ENCODE assay signal across 21 mouse cellular contexts in genomic region chr11:17268801-17269200, GRCm38 (mm10). TPM values are rescaled to one million over a fixed set of nuclear protein-coding genes. Genes with fewer than 3 reads are reported as not detected.
A peak's percentile ranks its signal among the peaks of the same experiment; 100 is the strongest.
DNase-seq lines count a peak whose midpoint lies in the region; ATAC-seq and TF ChIP-seq lines count a peak whose summit lies in the region.
"Had no signal": no experiment of that assay in that cellular context is flagged by ENCODE, and none has a peak within 500 bp of the region (broad histone marks: within the 10 kb centered on the region; RNA-seq: fewer than 3 reads in every experiment).

No protein-coding gene starts in this region.

- H3K9ac ChIP-seq in lung, embryonic 14.5 days: no peak overlapping the region
- no peak overlapping the region for H3K9ac ChIP-seq in midbrain, embryonic 11.5 days (ENCODE audit: low read length)
- H3K9ac ChIP-seq: embryonic facial prominence, embryonic 12.5 days; forebrain, postnatal 0 days; heart, embryonic 15.5 days; liver, embryonic 13.5 days; lung, embryonic 15.5 days; neural tube, embryonic 15.5 days had no signal

- H3K9me3 ChIP-seq in lung, embryonic 14.5 days (ENCODE audit: low read depth, low read length): no peaks in the 10 kb centered on the region
- H3K9me3 ChIP-seq in midbrain, embryonic 11.5 days (ENCODE audit: control insufficient read depth, low read length): no peaks in the 10 kb centered on the region
- H3K9me3 ChIP-seq: embryonic facial prominence, embryonic 12.5 days; heart, embryonic 15.5 days; liver, embryonic 13.5 days; lung, embryonic 15.5 days; neural tube, embryonic 15.5 days had no signal

- H3K4me2 ChIP-seq in lung, embryonic 14.5 days: no peak overlapping the region
- no peak overlapping the region for H3K4me2 ChIP-seq in midbrain, embryonic 11.5 days
- H3K4me2 ChIP-seq: embryonic facial prominence, embryonic 12.5 days; heart, embryonic 15.5 days; liver, embryonic 13.5 days; lung, embryonic 15.5 days; neural tube, embryonic 15.5 days had no signal

- peaks cover 20% of the 10 kb centered on the region for H3K36me3 ChIP-seq in lung, embryonic 14.5 days (ENCODE audit: insufficient read depth)
- H3K36me3 ChIP-seq in midbrain, embryonic 11.5 days (ENCODE audit: control insufficient read depth, insufficient read depth, low read length): 0 out of 2 replicates have a peak, but pooled peaks cover 3% of the 10 kb centered on the region

- H3K27me3 ChIP-seq in lung, embryonic 14.5 days (ENCODE audit: insufficient read depth, low read length): no peaks in the 10 kb centered on the region
- H3K27me3 ChIP-seq in midbrain, embryonic 11.5 days (ENCODE audit: control insufficient read depth, insufficient read depth, low read length): no peaks in the 10 kb centered on the region
- H3K27me3 ChIP-seq: embryonic facial prominence, embryonic 12.5 days; heart, embryonic 15.5 days; liver, embryonic 13.5 days; lung, embryonic 15.5 days; neural tube, embryonic 15.5 days had no signal

- no peak for TF ChIP-seq CTCF in lung, embryonic 14.5 days (IDR thresholded peaks at IDR 0.05; ENCODE audit: low read depth)
- TF ChIP-seq CTCF in gastrocnemius, adult 2 months (IDR thresholded peaks at IDR 0.05): no peak

- peak; percentile 17 for DNase-seq in lung, embryonic 14.5 days
- DNase-seq in lung, postnatal 36 days: no peak
- peak; percentile 41 for DNase-seq in gastrocnemius, adult 2 months
- DNase-seq in heart, postnatal 10 days: peak; percentile 53 to 54
- no peak for DNase-seq in kidney, postnatal 4 days
- DNase-seq in urinary bladder, postnatal 4 days (ENCODE audit: low spot score in 2 of 2): no peak
- no peak for DNase-seq in midbrain, embryonic 11.5 days (ENCODE audit: low spot score, missing footprints)
- DNase-seq: adrenal gland, postnatal 14 days; cerebellum, adult 2 months; cerebellum, postnatal 25 days; forebrain, postnatal 0 days; liver, embryonic 13.5 days; spleen, adult 18-20 months had no signal

- no peak overlapping the region for H3K4me3 ChIP-seq in lung, embryonic 14.5 days (ENCODE audit: low read depth, low read length)
- no peak overlapping the region for H3K4me3 ChIP-seq in gastrocnemius, adult 2 months
- no peak overlapping the region for H3K4me3 ChIP-seq in midbrain, embryonic 11.5 days (ENCODE audit: low read depth, low read length)
- H3K4me3 ChIP-seq: embryonic facial prominence, embryonic 12.5 days; heart, embryonic 15.5 days; left cerebral cortex, adult 2 months; liver, embryonic 13.5 days; lung, embryonic 15.5 days; neural tube, embryonic 15.5 days had no signal

- no peak for ATAC-seq in lung, embryonic 14.5 days (ENCODE audit: insufficient read depth)
- no peak for ATAC-seq in midbrain, embryonic 11.5 days (ENCODE audit: low FRiP score)
- ATAC-seq: forebrain, postnatal 0 days; hindbrain, postnatal 0 days; intestine, postnatal 0 days had no signal

- H3K27ac ChIP-seq in lung, embryonic 14.5 days (ENCODE audit: low read depth): no peak overlapping the region
- H3K27ac ChIP-seq in gastrocnemius, adult 2 months: no peak overlapping the region
- no peak overlapping the region for H3K27ac ChIP-seq in midbrain, embryonic 11.5 days (ENCODE audit: low read depth, low read length)
- H3K27ac ChIP-seq: embryonic facial prominence, embryonic 12.5 days; heart, embryonic 15.5 days; hindbrain, postnatal 0 days; left cerebral cortex, adult 2 months; liver, embryonic 13.5 days; lung, embryonic 15.5 days; macrophage; neural tube, embryonic 15.5 days had no signal

- WGBS in lung, embryonic 14.5 days: 68% methylated on average over 1 of the region's 1 CpGs
- WGBS in midbrain, embryonic 11.5 days: 88% methylated on average over 1 of the region's 1 CpGs

- intact Hi-C loops in gastrocnemius, adult 2 months (cut with DNase I): no loop called here
- intact Hi-C loops in heart, postnatal 10 days (cut with DNase I): no loop called here

- no peaks in the 10 kb centered on the region for H3K4me1 ChIP-seq in lung, embryonic 14.5 days (ENCODE audit: insufficient read depth)
- no peaks in the 10 kb centered on the region for H3K4me1 ChIP-seq in midbrain, embryonic 11.5 days (ENCODE audit: control insufficient read depth, insufficient read depth, low read length)
- H3K4me1 ChIP-seq: embryonic facial prominence, embryonic 12.5 days; heart, embryonic 15.5 days; liver, embryonic 13.5 days; lung, embryonic 15.5 days; neural tube, embryonic 15.5 days had no signal

RNA-seq across cellular contexts. Expression of gene C1d, which starts 11.4 kb away (rescaled TPM):
- 95.2 and 116 TPM in 2 replicates for polyA plus RNA-seq in lung, embryonic 14.5 days (2014; fragmentation: Nextera tagmentation; extraction: Ambion mirVana)
- 10 to 100 TPM; 33.7 to 36.0 TPM for total RNA-seq in gastrocnemius, adult 2 months (2021)
- total RNA-seq in heart, postnatal 10 days (2021): 10 to 100 TPM; 36.3 to 39.2 TPM
- 127 and 134 TPM in 2 replicates for polyA plus RNA-seq in midbrain, embryonic 11.5 days (2014; fragmentation: Nextera tagmentation; extraction: Ambion mirVana)

RNA-seq across cellular contexts. Expression of gene Pno1, which starts 57.4 kb away (rescaled TPM):
- polyA plus RNA-seq in lung, embryonic 14.5 days (2014; fragmentation: Nextera tagmentation; extraction: Ambion mirVana): 79.1 and 84.1 TPM in 2 replicates
- total RNA-seq in gastrocnemius, adult 2 months (2021): 10 to 100 TPM; 47.6 to 55.4 TPM
- total RNA-seq in heart, postnatal 10 days (2021): 10 to 100 TPM; 32.1 to 32.3 TPM
- 99.4 and 106 TPM in 2 replicates for polyA plus RNA-seq in midbrain, embryonic 11.5 days (2014; fragmentation: Nextera tagmentation; extraction: Ambion mirVana)

Comparison
In these comparisons a context has a peak if more than half of its experiments do, and no peak if none do; other contexts are left out.
1. DNase-seq: peak in lung, embryonic 14.5 days (single experiment), gastrocnemius, adult 2 months (single experiment) and heart, postnatal 10 days (2 of 2); none in lung, postnatal 36 days (single experiment), kidney, postnatal 4 days (0 of 2), urinary bladder, postnatal 4 days (0 of 2) and midbrain, embryonic 11.5 days (single experiment).